Mouse (Mus musculus) small intestine, adult 2 months (tissue): ENCODE results near the gene Axin1.
"Not testable (repeated sequence)": the region's sequence is repeated elsewhere in the genome, so short reads cannot be mapped to it uniquely, and the experiment has no call there.

Source experiments
- CTCF ChIP-seq: fragments of 200-500 bp; IDR thresholded peaks from 2 replicates; pipeline ENCODE4 v1.5.1; 2012; ENCODE audit warnings: low read depth, mild to moderate bottlenecking, control low read depth, inconsistent platforms, low read length, moderate library complexity, mixed read lengths; ENCODE audit not compliant: insufficient replicate concordance, insufficient read length; ENCODE audit errors: extremely low read depth
- POLR2A ChIP-seq: fragments of 200-500 bp; IDR thresholded peaks from 2 replicates; pipeline ENCODE4 v1.6.1; 2012; ENCODE audit warnings: low read depth, mild to moderate bottlenecking, control low read depth, inconsistent platforms, low read length, moderate library complexity

DNA sequence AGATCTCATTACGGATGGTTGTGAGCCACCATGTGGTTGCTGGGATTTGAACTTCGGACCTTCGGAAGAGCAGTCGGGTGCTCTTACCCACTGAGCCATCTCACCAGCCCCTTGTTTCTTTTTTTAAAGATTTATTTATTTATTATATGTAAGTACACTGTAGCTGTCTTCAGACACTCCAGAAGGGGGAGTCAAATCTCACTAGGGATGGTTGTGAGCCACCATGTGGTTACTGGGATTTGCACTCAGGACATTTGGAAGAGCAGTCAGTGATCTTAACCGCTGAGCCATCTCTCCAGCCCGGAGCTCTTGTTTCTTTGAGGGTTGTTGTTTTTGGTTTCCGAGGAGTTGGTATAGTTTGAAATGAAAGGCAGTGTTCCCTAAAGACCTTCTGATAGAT, 24.0 kb upstream of the Axin1 start:
- not testable (repeated sequence) for TF ChIP-seq CTCF, POLR2A
